Mouse (Mus musculus) CD8-positive naive resting alpha-beta T cell, adult 2 months (primary cell): ENCODE measurements around the gene Cdc42se2.

Experiments
- DNase-seq, 2 experiments: peaks; one replicate each; pipeline ENCODE4 v3.0.0; 2022; ENCODE audit warnings: low read depth in 2 of 2, low spot score in 2 of 2

The Cdc42se2 gene

DNA sequence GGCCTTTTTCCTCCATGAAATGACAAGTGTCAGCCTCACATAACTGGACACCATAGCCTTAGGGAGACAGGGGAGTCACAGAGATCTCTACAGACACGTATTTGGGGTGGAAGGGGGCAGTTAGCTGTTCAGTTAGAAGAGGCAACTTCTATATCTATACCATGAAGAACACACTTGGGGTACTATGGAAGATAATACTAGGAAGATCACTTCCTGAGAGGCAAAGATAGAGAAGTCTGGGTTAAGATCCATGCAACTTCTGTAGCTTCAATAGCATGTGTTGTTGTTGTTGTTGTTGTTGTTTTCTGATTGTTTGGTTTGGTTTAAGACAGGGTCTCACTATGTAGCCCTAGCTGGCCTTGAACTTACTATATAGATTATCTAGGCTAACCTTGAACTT is 5.7 kb upstream of the Cdc42se2 start:
- DNase-seq: no peak

DNA sequence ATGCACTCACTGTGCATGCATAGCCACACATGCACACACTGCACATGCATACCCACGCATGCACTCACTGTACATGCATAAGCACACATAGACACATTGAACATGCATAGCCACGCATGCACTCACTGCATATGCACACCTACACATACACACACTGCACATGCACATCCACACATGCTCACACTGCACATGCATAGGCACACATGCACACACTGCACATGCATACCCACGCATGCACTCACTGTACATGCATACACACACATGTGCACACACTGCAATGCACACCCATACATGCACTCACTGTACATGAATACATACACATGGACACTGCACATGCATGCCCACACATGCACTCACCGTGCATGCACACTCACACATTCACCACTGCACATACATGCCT is 4.0 kb upstream of the Cdc42se2 start:
- no peak for DNase-seq

DNA sequence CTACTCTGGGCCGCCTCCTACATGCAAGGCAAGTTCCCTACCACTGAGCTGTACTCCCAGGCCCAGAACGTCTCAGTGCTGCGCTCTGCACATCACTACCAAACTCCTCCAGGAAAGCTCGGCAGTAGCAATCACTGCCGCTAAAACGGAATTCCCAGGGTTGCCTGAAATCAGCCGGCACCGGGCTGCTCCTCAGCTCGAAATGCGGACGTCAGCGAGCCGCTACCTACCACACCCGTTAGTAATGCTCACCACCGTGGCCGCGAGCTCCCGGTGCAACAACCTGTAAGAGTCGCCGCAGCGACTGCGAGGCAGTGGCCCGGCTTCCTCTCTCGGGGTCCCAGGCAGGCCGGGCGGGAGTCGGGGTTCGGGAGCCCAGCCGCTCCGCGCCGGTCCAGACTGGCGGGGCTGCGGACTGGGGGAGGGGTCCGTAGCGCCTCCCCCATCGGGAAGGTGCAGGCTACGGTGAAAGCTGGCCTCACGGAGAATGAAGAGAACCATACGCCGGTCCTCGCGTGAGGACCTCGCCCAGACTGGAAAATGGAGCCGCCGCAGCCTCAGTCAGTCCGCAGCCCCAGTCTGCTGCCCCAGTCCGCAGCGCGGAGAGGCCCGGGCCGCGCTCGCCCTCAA is 502 bp downstream of the Cdc42se2 start:
- DNase-seq: peak; percentile 53 to 63

DNA sequence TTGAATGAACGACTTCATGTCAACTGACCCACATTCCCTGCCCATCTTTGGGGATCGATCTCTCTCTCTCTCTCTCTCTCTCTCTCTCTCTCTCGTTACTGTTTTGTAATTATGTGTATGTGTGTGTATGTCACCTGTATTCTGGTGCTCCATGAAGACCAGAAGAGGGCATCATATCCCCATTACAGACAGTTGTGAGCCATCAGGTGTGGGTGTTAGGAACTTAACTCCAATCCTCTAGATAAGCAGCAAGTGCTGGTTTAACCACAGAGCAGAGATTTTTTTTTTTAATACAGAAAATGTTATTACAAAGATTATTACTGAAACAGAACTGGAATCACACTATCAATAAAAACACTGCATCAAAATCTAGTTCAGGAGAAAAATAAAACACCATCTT is 1.9 kb downstream of the Cdc42se2 start:
- no peak for DNase-seq

DNA sequence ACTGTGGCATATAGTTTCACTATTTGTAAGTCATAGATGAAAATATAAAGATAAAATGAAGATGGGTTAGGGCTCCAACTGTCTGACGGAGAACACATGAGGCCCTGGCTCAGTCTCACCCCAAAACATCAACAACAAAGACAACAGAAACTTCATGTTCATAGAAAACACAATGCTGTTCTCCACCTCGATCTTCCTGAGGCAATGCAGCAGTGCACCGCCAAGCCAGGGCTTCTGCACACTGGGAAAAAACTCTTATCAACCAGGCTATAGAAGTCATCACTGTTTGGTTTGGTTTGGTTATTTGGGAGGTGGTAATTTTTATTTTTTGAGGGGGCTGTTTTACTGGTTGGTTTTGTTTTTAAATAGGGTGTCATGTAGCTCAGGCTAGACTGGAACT is 3.0 kb downstream of the Cdc42se2 start:
- DNase-seq: no peak

DNA sequence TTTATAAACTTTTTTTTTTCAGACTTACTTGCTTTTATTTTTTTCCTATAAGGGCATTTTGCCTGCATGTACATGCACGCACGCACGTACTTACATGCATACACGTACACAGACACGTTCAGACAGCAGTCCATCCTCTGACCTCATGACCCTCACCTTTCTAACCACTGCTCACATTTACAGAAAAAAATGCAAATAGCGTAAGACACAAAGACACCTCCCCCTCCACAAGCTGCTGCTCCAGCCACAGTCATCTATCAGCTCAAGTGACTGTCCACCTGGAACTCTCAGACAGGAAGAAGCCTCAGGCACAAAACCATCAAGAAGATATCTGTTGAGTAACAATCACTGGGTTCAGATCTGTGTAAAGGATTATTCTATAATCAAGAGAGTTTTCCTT is 5.2 kb downstream of the Cdc42se2 start:
- no peak for DNase-seq

DNA sequence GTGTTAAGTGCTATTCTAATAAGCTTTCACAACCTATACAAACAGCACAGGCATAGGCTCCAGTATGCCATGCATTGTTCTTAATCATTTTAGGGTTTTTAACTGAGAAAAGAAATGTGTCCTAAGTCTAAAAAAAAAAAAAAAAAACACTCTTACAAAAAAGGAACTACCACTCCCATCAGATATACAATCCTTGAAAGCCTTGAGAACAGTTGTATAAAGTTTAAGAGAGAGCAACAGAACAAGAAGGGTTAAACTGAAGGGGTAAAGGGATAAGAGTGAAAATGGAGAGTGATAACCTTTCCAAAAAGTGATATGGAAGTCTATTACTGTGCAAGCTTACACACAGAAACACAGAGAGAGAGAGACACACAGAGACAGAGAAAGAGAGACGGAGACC is 7.5 kb downstream of the Cdc42se2 start:
- no peak for DNase-seq

DNA sequence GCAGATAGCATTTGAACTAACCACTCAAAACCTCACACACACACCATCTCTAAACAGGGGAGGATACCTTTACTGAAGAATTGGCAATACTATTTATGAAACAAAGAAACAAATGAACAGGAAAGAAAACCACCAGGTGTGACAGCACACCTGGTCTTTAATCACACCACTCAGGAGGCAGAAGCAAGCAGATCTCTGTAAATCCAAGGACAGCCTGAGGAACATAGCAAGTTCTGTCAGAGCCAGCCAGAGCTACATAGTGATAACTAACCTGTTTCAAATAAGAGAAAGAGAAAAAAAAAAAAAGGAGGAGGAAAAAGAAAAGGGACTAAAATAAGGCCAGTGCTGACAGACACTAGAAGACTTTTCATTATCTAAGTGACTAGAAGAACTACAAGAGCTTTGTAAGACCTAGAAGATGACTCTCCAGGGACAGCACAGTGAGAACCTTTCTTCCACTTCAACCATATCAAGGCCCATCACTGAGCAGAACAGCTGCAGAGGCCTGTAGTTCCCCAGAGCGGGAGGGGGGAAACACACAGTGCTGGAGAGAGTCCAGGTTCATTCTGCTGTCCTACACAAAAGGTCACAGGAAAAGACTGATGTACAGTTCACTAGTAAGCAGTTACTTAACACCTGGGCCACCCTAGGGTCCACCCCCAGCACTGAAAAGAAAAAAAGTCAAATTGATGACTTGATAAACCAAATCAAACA is 9.2 kb downstream of the Cdc42se2 start:
- DNase-seq: no peak

DNA sequence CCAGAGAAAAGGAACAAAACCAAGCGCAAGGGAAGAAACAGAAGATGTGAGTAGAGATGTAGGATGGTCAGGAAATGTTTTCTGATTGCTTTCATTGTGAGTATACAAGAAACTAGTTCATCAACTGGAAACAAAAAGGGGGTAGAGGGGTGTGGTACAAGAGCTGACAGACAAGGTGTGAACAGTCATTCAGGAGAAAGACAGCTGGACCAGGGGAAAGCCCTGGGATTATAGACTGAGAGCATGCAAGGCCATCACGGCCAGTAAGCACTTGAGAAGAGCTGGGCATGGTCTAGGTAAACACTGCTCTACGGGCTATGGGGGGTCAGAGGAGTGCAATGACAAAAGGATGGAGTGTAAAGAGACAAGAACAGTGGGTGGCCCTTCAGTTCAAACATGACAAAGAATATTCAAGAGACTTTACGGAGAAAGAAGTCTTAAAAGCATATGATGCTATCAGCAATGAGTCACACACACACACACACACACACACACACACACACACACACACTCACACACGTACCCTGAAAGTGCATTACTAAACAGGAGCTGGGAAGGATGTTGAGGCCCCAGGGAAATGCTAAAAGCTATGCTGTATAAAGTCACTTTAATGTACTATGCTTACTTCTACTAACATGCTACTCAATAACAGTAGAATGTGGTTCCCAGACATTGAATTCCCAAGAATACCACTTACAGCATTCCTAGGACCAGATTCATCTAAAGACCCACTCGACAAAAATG is 9.9 kb downstream of the Cdc42se2 start:
- DNase-seq: no peak

DNA sequence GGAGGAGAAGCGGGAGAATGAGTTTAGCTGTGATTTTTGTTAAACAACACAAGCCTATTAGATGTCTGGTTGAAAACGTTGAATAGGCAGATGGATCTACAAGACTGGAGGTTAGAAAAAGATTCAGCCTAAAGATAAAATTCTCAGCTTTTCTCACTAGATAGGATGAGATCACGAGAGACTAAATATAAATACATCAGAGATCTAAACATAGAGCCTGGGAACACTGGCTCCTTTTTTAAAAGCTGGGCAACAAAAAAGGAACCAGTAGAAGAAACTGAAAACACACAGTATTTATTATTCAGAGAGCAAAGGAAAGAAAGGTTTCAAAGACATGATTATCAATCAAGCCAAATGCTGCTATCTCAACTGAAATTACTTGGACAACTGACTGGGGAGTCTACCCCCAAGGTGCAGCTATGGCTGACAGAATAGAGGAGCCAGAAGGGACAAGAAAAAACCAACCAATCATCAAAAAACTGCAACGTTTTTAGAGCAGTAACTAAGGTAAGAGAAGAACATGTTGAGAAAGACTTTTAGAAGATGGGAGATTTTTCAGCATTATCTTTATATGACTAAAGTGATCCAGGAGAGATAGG is 10.6 kb downstream of the Cdc42se2 start:
- DNase-seq: no peak

DNA sequence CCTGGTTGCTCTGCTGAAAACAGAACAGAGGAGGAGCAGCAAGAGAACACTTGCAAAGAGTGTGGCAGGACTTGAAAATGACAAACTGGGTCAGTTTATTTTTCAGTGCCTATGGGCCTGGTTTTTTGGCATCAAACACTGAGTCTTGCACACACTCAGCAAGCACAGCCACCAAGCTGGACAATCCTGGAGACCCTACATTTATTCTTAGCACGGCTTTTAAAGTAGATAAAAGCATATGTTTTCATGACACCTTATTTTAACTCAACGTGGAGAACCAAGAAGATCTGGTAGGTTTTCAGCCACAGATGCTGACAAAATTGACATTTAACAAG is 11.1 kb downstream of the Cdc42se2 start:
- no peak for DNase-seq

DNA sequence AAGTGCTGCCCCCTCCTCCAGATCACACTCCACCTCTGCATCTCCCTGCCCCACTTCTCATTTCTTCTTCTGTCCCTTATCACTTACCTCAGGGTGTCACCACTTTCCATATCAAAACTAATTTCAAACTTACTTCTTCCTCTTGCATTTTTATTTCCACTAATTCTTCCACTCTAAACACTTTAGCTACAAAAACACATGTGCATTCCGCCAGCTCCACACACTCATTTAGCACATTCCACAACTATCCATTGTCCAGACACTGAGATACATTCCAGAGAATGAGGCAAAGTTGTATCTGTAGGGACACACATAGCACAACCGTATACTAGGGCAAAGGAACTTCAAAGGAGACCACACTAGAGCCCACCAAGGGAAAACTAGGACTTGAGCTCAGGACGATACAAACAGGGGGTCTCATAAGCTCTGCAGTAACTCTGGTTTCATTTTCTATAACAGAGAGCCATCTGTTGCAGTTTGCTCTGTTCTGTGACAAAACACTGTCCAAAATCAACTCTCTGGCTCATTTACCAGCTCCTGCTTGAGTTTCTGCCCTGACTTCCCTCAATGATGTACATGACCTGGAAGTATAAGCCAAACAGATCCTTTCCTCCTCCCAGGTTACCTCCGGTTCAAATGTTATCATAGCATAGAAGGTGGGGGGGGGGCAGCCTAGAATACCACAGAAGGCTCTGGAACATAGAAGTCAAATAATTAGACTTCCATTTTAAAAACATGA is 11.7 kb downstream of the Cdc42se2 start:
- DNase-seq: no peak

DNA sequence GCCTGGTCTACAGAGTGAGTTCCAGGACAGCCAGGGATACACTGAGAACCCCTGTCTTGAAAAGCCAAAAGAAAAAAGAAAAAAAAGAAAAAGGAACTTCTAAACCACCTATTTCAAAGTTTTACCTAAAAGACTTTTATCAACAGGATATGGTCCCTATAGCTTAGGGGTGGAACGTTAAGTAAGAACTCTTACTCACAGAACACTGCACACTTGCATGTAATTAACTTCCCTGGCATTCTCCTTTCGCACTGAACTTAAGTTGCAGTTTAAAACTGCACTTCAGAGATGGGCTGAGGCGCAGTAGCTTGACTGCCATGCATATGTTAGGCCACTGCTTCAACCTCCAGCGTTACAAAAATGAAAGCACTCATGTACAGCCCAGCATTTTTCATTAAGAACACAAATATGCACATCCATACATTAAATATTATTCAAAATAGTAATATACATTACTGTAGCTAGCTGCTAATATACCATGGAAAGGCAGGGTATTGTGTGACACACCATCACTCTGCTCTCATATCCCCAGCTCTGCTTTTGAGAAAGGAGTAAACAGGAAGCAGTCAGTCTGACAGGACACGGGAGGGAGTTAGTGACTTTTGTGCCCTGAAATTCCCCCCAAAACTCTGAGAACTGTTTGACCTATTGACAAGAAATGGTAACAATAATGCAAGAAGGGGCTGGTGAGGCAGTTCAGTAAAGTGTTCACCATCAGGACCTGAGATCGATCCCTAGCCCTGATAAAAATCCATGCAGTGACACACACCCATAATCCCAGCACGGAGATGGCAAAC is 13.0 kb downstream of the Cdc42se2 start:
- DNase-seq: peak; percentile 10 to 23

DNA sequence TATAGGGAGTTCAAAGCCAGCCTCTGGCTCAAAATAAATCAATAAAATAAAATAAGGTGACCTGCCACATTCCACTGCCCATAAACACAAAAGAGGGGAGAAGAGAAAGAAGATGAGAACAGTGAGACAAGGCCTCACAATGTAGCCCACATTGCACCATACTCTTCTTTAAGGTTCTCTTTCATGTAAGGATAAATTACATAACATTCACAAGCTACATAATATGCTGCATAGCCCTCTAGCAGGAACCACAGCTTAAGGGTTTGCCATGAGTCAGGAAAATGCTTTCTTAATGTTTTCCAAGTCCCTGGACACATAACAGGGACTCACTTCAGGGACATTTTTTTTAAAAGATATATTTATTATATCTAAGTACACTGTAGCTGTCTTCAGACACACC is 15.9 kb downstream of the Cdc42se2 start:
- DNase-seq: no peak

DNA sequence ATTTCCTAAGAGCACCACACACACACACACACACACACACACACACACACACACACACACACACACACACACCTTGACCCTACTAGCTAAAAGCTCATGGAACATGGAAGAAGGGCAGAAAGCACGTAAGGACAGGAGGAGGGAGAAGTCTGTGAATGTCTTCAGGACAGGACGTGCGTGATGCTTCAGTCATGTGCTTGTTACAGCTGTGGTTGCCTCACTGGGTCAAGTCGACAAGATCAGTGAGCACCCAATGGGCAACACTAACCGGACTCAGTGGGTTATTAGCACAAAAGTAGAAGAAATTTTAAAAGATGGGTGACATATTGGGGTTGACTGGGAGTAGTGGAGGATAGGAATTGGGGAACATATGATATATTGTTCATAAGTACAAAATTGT is 17.6 kb downstream of the Cdc42se2 start:
- DNase-seq: no peak

DNA sequence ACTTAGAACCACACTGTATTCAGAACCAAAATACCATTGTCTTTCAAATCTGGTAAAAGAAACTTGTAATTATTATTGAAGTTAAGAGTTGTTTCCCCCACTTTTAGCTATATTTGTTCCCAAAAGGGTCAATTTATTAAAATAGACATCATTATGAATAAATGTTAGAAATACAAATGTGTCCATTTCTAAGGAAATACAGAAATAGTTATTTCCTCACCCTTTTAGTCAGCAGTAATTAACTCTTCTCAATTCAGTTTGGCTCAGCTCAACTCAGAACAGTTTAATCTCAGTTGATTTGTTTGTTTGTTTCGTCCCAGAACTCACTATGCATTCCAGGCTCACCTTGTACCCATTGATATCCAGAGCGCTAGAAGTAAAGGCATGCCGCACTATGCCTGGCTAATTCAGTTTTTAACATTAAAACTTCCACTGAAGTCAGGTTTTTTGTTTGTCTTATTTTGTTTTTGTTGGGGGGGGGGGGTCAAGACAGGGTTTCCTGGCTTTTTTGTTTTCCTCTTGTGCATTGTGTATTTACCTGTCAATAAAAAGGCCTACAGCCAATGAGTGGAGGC is 19.3 kb downstream of the Cdc42se2 start:
- no peak for DNase-seq

DNA sequence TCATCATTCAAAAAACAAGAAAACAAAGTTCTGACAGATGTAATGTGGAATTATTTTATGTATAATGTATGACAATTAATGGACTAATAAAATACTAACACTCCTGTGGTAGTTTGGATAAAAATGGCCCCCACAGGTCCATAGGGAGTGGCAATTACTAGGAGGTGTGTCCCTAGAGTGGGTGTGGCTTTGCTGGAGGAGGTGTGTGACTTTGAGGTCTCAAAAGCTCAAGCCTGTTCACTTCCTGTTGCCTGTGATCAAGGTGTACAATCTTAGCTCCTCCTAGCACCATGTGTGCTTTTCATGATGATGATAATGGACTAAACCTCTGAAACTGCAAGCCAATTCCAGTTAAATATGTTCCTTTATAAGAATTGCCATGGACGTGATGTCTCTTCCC is 22.7 kb downstream of the Cdc42se2 start:
- DNase-seq: peak; percentile 29 to 50

DNA sequence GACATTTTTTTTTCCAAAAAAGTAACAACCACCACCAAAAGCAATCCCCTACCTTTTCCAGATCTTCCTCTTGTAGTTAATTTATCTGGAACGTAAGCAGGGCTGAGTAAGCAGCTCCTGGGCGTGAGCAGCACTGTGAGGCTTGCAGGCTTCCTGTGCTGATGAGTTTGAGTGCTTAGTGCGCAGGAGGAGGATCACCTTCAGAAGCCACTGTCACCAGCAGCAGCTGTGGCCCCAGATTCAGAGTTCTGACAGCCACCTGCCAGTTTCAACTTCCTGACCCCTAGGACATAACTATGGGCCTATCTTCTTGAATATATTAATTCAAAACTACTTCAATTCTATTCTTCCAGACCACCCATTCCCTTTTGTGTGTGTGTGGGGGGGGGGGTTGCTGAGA is 23.4 kb downstream of the Cdc42se2 start:
- peak; percentile 49 to 60 for DNase-seq

DNA sequence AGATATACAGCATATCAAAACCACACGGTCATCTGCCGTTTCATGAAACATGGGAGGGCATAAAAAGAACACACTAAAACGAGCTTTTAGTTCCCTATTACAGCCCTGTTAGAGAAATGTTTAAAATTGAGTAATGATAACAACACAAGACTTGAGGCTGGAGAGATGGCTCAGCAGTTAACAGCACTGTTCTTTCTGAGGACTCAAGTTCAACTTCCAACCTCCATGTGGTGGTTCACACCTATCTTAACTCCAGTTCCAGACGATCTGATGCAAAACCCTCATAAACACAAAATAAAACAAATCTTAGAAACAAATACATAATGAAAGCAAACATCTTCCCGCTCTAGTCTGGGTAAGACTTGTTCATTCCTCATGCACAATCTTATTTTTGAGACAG is 24.7 kb downstream of the Cdc42se2 start:
- no peak for DNase-seq

DNA sequence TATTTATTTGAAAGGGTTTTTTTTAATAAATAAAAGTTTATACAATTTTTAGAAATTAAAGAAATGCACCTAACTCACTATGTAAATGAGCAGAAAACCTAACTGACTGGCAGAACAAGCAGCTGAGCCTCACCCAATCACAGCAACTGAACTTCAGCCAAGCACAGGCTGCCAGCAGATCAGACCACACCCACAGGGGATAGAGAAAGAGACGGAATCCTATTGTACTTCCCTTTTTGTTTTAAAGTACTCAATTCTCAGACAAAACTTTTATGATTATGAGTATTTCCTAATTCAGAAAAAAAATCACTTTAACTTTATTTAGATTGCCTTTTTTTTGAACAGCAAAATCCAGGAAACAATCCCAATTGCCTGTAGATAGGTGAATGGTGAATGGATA is 29.5 kb downstream of the Cdc42se2 start:
- DNase-seq: no peak
